Mouse (Mus musculus) layer of hippocampus, postnatal 14 days (tissue): Measurements from ENCODE around the gene Tmem110. TPM values are rescaled to one million over a fixed set of nuclear protein-coding genes. Genes with fewer than 3 reads are reported as not detected.
A peak's percentile ranks its signal among the peaks of the same experiment; 100 is the strongest.

Source experiments
- DNase-seq, 2 experiments: peaks; one replicate each; pipeline ENCODE4 v3.0.0; 2021 to 2022; ENCODE audit warnings: low spot score in 2 of 2, mixed read lengths in 1 of 2
- total RNA-seq, 2 experiments: library from RNA; stranded (reverse); gene quantifications; 2 replicates each; pipeline ENCODE4 v1.2.3; 2021

Tmem110 gene
- total RNA-seq, 2 experiments from 2014 or later = 18.2 to 20.3 TPM

DNA sequence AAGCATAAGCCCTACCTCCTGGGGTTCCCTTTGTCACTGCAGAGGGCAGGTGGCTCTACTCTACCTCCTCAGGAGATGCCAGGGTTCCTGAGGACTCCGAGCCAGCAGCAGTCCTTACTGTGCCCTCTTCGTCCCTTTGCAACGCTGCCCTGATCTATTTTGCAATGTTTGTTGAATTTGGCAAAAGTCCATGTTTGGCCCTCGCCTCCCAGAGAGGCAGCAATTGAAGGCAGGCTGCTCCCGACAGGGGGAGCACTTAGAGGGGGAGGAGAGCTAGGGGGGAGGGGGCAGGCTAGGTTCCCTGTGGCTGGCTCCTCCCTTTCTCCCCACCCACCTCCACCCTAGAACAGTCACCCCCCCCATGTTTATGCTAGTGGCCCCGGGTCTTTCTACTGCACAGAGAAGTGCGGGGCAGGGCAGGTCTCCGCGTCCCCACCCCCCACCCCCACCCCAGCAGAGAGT is 62.9 kb downstream of the Tmem110 start:
- peak in 1 of 2 experiments; percentile 22 for DNase-seq

DNA sequence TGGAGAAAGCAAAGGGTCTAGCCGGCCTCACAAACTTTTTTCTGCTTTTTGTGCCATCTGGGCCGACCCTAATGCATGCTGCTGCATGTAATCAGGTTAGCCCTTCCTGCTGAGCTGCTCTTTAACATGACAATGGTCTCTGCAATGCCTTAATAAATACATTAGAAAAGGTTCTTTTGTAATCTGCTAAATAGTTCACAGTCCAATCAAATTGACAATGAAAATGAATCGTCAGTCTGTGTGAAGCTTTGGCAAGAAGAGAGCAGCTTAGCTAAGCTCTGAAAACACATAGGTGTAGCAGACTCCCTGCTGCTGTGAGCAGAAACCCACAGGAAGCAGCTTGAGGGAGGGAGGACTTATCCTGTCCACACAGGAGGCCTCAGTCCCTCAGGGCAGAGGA is 74.6 kb downstream of the Tmem110 start:
- no peak for DNase-seq

DNA sequence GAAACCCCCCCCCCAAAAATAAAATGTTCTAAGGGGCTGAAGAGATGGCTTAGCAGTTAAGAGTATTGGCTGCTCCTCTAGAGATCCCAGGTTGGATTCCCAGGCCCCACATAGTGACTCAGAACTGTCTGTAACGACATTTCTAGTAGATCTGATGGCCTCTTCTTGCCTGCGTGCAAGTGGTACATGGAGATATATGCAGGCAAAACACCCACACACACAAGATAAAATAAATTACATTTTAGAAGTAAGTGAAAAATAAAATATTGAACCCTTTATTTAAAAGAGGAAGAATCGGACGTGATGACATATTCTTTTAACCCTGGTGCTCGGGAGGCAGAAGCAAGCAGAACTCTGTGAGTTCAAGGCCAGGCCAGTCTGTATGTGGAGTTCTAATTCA is 77.2 kb downstream of the Tmem110 start:
- no peak for DNase-seq

DNA sequence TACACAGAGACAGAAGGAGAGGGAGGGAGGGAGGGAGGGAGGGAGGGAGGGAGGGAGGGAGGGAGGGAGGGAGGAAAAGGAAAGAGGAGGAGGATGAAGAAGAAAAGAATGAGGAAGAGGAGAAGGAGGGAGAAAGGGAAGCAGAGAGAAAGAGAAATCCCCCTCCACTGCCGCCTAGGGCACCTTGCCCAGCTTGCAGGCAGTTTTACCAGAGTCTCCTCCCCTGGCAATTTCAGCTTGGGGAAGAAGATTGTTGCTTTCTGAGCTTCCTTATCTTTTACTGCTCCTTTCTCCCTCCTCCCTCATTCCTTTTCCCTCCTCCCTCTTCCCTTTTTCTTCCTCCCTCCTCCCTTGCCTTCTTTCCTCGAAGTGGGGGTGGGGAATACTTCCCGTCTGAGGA is 77.6 kb downstream of the Tmem110 start:
- no peak for DNase-seq

DNA sequence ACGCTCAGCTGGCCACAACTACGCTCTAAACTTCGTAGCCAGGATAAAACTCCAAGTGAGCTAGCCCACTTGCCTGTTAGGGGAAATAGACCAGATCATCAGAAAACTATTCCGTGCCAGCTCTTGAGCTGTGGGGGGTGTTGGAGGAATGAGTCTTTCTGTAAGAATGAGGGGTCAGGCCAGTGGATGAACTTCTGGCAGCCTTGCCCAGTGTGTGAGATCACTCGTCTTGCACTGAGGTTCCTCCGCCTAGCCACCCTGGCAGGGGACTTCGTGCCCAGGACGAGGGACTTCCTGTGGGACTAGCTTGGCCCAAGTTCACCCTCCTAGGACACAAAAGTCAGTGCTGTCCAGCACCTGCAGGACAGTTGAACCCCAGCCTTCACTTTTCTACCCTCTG is 78.9 kb downstream of the Tmem110 start:
- no peak for DNase-seq

DNA sequence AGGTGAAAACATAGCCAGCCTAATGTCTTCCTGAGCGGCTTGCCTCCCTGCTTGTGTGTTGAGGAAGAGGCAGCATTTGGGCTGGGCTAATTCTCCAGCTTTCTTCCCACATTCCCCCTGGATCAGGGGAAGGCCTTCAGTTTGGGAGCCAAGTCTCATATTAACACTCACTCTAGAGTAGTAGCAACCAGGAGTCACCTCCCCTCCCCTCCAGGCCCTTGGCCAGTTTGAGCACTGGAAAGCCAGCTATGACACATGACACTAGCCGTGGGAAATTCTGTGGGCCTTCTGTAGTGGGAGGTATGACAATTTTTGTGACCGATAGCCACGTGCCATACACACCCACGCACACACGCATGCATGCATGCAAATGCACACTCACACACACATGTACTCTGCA is 80.6 kb downstream of the Tmem110 start:
- DNase-seq = no peak

- DNase-seq = peak in 1 of 2 experiments; percentile 22
Measured at GRCm38 (mm10) chr14:30907814-30908265, 82.5 kb downstream of the Tmem110 start.

GRCm38 (mm10) chr14:30911141-30911540 is 85.8 kb downstream of the Tmem110 start:
- no peak for DNase-seq

DNA sequence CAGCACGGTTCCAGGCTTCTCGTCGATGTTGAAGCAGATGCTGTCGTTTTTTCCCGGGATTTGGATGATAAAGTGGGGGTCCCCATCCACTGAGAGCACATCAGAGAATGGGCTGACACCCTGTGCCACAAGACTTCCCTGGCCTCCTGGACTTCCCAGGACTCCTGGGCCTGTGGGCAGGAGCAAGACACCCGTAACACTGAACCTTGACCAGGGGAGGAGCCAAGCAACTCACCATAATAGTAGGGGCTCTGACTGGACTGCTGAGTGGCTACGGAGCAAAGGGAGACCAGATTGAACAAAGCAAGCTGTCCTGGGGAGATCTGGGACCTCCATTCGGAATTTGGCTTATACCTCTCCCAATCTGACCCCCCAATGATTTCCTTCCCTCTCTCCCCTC is 87.3 kb downstream of the Tmem110 start:
- DNase-seq = no peak

DNA sequence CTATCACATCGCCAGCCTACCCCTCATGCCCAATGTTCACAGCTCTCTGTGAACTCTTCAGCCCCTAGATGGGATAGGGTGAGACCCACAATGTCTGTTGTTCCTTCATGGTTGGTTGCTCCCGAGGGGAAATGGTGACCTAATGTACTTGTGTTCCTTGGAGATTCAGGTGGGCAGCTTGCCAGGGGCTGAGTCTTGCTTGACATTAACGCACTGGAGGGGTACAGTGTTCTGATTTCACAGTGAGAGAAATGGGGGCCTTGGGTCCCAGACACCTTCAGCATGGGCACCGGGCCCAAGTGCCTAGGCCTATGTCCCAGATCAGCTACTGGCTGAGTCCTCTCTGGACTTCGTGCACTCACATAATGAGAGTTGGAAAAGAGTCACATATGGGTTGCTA is 88.0 kb downstream of the Tmem110 start:
- no peak for DNase-seq

GRCm38 (mm10) chr14:30916516-30916915 is 91.1 kb downstream of the Tmem110 start:
- DNase-seq = no peak

DNA sequence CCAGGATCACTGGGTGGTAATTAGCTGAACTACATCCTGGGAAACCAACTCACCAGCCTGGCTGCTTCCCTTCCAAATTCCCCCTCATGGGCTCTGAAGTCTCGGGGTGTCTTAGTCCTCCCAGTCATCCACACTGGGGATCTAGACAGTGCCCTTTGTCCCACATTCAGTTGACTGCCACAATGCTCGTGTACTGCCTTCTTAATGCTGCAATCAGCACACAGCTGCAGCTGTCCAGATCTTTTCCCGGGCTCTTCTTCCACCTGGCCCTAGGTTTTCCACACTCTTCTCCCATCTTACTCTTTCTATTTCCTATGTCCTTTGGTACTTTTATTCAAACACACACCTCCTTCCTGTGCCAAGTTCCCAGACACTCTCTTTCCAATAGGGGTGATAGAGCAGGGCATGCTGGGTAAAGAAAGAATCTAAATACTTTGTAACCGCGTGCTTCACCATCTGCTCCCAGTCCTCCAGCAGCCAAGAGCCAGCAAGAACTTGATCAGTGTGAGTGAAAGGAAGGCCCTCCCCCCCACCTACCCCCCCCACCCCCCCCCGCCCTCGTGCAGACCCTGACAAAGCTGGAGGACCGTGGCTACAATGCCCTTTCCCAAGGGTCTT is 96.8 kb downstream of the Tmem110 start:
- DNase-seq = peak in 1 of 2 experiments; percentile 26

DNA sequence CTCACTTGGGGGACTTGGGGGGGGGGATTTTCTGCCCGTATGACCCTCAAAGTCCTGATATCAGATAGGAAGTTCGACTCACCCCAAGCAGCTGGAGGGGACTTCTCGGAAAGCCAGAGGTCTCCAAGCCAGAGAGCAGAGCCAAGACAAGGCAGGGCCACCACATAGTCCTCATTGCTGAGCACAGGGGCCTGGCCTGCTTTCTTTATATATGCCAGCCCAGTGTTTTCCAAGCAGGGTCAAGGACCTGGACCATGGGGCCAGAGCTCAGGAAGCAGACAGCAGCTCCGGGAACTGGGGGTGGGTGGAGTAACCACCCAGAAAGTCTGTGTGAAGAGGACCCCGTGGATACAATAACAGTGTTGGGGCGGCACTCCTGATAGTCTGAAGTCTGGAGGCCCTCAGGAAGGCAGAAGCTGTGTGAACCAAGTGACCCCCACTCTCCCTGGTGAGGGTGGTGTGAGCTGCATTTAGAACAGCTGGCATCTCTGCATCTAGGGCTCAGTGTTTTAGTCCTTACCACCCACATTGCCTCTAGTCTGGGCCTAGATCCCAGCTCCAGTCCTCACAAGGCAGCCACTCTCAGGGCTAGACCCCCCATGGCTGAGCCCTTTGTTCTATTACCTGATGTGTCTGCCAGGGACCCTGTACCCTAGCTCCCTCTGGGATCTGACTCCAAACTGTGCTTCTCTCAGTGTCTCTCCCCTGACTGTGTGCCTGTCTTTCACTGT is 98.2 kb downstream of the Tmem110 start, which contains the start of gene Itih3:
Itih3 (minus strand) TSS at position 386 of the 731 bp plus-strand sequence.
- DNase-seq = peak; percentile 29 to 63

- DNase-seq = no peak
Measured at GRCm38 (mm10) chr14:30925492-30925891, 100.1 kb downstream of the Tmem110 start.

Other genes starting within 250 kb of the Tmem110 start
- gene Prkcd, start 199.4 kb upstream of the Tmem110 start, total RNA-seq = 10 to 100 TPM; 51.0 to 55.9 TPM
- 10 to 100 TPM; 11.0 to 11.7 TPM for gene Rft1, start 171.2 kb upstream of the Tmem110 start, total RNA-seq
- 10 to 100 TPM; 25.4 to 27.8 TPM for gene Sfmbt1, start 110.7 kb upstream of the Tmem110 start, total RNA-seq
- 1 to 10 TPM; 1.9 to 2.1 TPM for gene Mustn1, start 53.6 kb downstream of the Tmem110 start, total RNA-seq
- gene Itih4, start 60.9 kb downstream of the Tmem110 start, total RNA-seq = not detected
- 10 to 100 TPM; 18.2 to 19.0 TPM for gene Itih3, start 98.2 kb downstream of the Tmem110 start, total RNA-seq
- gene Itih1, start 117.7 kb downstream of the Tmem110 start, total RNA-seq = not detected
- gene Nek4, start 125.8 kb downstream of the Tmem110 start, total RNA-seq = 10 to 100 TPM; 14.1 to 15.9 TPM
- gene Glt8d1, start 175.8 kb downstream of the Tmem110 start, total RNA-seq = 10 to 100 TPM; 36.8 to 38.0 TPM
- 100 to 1,000 TPM; 173 to 181 TPM for gene Spcs1, start 176.1 kb downstream of the Tmem110 start, total RNA-seq
- 10 to 100 TPM; 56.1 to 57.1 TPM for gene Pbrm1, start 193.5 kb downstream of the Tmem110 start, total RNA-seq
- gene Gnl3, start 193.6 kb downstream of the Tmem110 start, total RNA-seq = 10 to 100 TPM; 43.3 to 45.6 TPM